8 mouse cellular contexts compared by ENCODE assay signal in genomic region chr7:101896104-101897066, GRCm38 (mm10). TPM values are rescaled to one million over a fixed set of nuclear protein-coding genes. Genes with fewer than 3 reads are reported as not detected.
DNase-seq lines count a peak whose midpoint lies in the region; ATAC-seq and TF ChIP-seq lines count a peak whose summit lies in the region.

No protein-coding gene starts in this region.

- H3K4me3 ChIP-seq in gastrocnemius, adult 2 months, result peak overlapping the region; percentile 83
- peak overlapping the region; percentile 56 for H3K4me3 ChIP-seq in hindbrain, postnatal 0 days (ENCODE audit: low read length)
- H3K4me3 ChIP-seq in left cerebral cortex, adult 2 months, result peak overlapping the region; percentile 72

- H3K36me3 ChIP-seq in hindbrain, postnatal 0 days (ENCODE audit: insufficient read depth, low read length), result no peaks in the 10 kb centered on the region

- H3K27me3 ChIP-seq in hindbrain, postnatal 0 days (ENCODE audit: insufficient read depth, low read length), result no peaks in the 10 kb centered on the region

- no peaks in the 10 kb centered on the region for H3K9me3 ChIP-seq in hindbrain, postnatal 0 days (ENCODE audit: low read length)

- H3K27ac ChIP-seq in gastrocnemius, adult 2 months, result peak overlapping the region; percentile 97
- H3K27ac ChIP-seq in hindbrain, postnatal 0 days, result peak overlapping the region; percentile 92
- H3K27ac ChIP-seq in left cerebral cortex, adult 2 months, result peak overlapping the region; percentile 91

- no peak for TF ChIP-seq CTCF in gastrocnemius, adult 2 months (IDR thresholded peaks at IDR 0.05)
- TF ChIP-seq CTCF in hindbrain, postnatal 0 days (IDR thresholded peaks at IDR 0.05; ENCODE audit: low read depth), result no peak
- TF ChIP-seq CTCF in left cerebral cortex, adult 2 months (IDR thresholded peaks at IDR 0.05), result no peak

- WGBS in hindbrain, postnatal 0 days, result under 1% methylated on average over 57 of the region's 57 CpGs

- DNase-seq in ZHBTc4 (ENCODE audit: low read depth, low spot score), result peak; percentile 99
- DNase-seq in gastrocnemius, adult 2 months, result peak; percentile 97
- DNase-seq in hindbrain, postnatal 0 days (ENCODE audit: low spot score), result peak; percentile 99
- DNase-seq in left cerebral cortex, adult 2 months (ENCODE audit: extremely low spot score in 1 of 2, low spot score in 2 of 2), result peak; percentile 91 to 95
- DNase-seq in right cerebral cortex, adult 2 months (ENCODE audit: low spot score in 2 of 2), result peak; percentile 98 to 99
- peak; percentile 98 for DNase-seq in urinary bladder, postnatal 14 days (ENCODE audit: low spot score)

- H3K4me1 ChIP-seq in hindbrain, postnatal 0 days (ENCODE audit: insufficient read depth, low read length), result no peaks in the 10 kb centered on the region

- peak overlapping the region; percentile 57 for H3K9ac ChIP-seq in hindbrain, postnatal 0 days (replicated peaks; ENCODE audit: low read length)

- peak overlapping the region; percentile 61 for H3K4me2 ChIP-seq in hindbrain, postnatal 0 days (ENCODE audit: low read depth, low read length)

- intact Hi-C loops in gastrocnemius, adult 2 months (cut with DNase I), result loop anchor here (1.0 kb wide), 1 partner anchor 9 kb away; the partner anchor contains the start of gene Lamtor1
- intact Hi-C loops in left cerebral cortex, adult 2 months (cut with DNase I), result loop anchor here (1.0 to 5.0 kb wide), 3 partner anchors 36 to 229 kb away; partner anchors contain the start of gene Lrrc51

- ATAC-seq in common myeloid progenitor, adult 5-6 weeks (replicated peaks; ENCODE audit: low read depth, poor library complexity, severe bottlenecking), result peak; percentile 92
- ATAC-seq in hindbrain, postnatal 0 days, result peak; percentile 98
- ATAC-seq in megakaryocyte, adult 5-6 weeks (ENCODE audit: poor library complexity, severe bottlenecking), result peak; percentile 94

RNA-seq across cellular contexts. Expression of gene Lamtor1, which starts 9.3 kb away (rescaled TPM):
- 66.9 and 67.0 TPM in 2 replicates for total RNA-seq in common myeloid progenitor, adult 5-6 weeks (2017)
- total RNA-seq in gastrocnemius, adult 2 months (2021), result 100 to 1,000 TPM in 1 of 2 experiments, 10 to 100 TPM in 1; 93.2 to 107 TPM
- total RNA-seq in hindbrain, postnatal 0 days (2014; rRNA removed), result 130 and 156 TPM in 2 replicates
- 167 and 181 TPM in 2 replicates for polyA plus RNA-seq in hindbrain, postnatal 0 days (2015; fragmentation: Nextera tagmentation; extraction: Ambion mirVana)
- total RNA-seq in left cerebral cortex, adult 2 months (2021), result 10 to 100 TPM; 87.9 to 90.9 TPM
- total RNA-seq in megakaryocyte, adult 5-6 weeks (2015), result 137 and 160 TPM in 2 replicates
- 127 and 128 TPM in 2 replicates for total RNA-seq in megakaryocyte, adult 5-6 weeks (2017)

RNA-seq across cellular contexts. Expression of gene Tomt, which starts 9.8 kb away (rescaled TPM):
- total RNA-seq in common myeloid progenitor, adult 5-6 weeks (2017), result 0.19 and 0.91 TPM in 2 replicates
- not detected for total RNA-seq in gastrocnemius, adult 2 months (2021)
- 0.52 TPM in 1 of 2 replicates, not detected in the other for total RNA-seq in hindbrain, postnatal 0 days (2014; rRNA removed)
- 0.16 and 0.49 TPM in 2 replicates for polyA plus RNA-seq in hindbrain, postnatal 0 days (2015; fragmentation: Nextera tagmentation; extraction: Ambion mirVana)
- not detected for total RNA-seq in left cerebral cortex, adult 2 months (2021)
- 0.11 TPM in 1 of 2 replicates, not detected in the other for total RNA-seq in megakaryocyte, adult 5-6 weeks (2015)
- 0.07 TPM in 1 of 2 replicates, not detected in the other for total RNA-seq in megakaryocyte, adult 5-6 weeks (2017)

RNA-seq across cellular contexts. Expression of gene Folr1, which starts 25.8 kb away (rescaled TPM):
- total RNA-seq in common myeloid progenitor, adult 5-6 weeks (2017), result not detected in 2 replicates
- 1 to 10 TPM; 2.4 to 2.8 TPM for total RNA-seq in gastrocnemius, adult 2 months (2021)
- total RNA-seq in hindbrain, postnatal 0 days (2014; rRNA removed), result 19.3 and 28.8 TPM in 2 replicates
- 78.5 and 93.8 TPM in 2 replicates for polyA plus RNA-seq in hindbrain, postnatal 0 days (2015; fragmentation: Nextera tagmentation; extraction: Ambion mirVana)
- total RNA-seq in left cerebral cortex, adult 2 months (2021), result 1 to 10 TPM; 1.1 to 1.8 TPM
- 0.62 TPM in 1 of 2 replicates, not detected in the other for total RNA-seq in megakaryocyte, adult 5-6 weeks (2015)
- total RNA-seq in megakaryocyte, adult 5-6 weeks (2017), result 0.62 TPM in 1 of 2 replicates, not detected in the other

RNA-seq across cellular contexts. Expression of gene Anapc15, which starts 32.9 kb away (rescaled TPM):
- 62.0 and 107 TPM in 2 replicates for total RNA-seq in common myeloid progenitor, adult 5-6 weeks (2017)
- 10 to 100 TPM; 17.3 to 26.6 TPM for total RNA-seq in gastrocnemius, adult 2 months (2021)
- total RNA-seq in hindbrain, postnatal 0 days (2014; rRNA removed), result 49.3 and 59.8 TPM in 2 replicates
- polyA plus RNA-seq in hindbrain, postnatal 0 days (2015; fragmentation: Nextera tagmentation; extraction: Ambion mirVana), result 65.1 and 67.3 TPM in 2 replicates
- total RNA-seq in left cerebral cortex, adult 2 months (2021), result 10 to 100 TPM; 31.4 to 32.6 TPM
- 57.1 and 70.8 TPM in 2 replicates for total RNA-seq in megakaryocyte, adult 5-6 weeks (2015)
- total RNA-seq in megakaryocyte, adult 5-6 weeks (2017), result 69.3 and 94.9 TPM in 2 replicates

RNA-seq across cellular contexts. Expression of gene Lrrc51, which starts 37.3 kb away (rescaled TPM):
- total RNA-seq in common myeloid progenitor, adult 5-6 weeks (2017), result 1.7 and 3.9 TPM in 2 replicates
- total RNA-seq in gastrocnemius, adult 2 months (2021), result 1 to 10 TPM; 4.1 to 4.2 TPM
- total RNA-seq in hindbrain, postnatal 0 days (2014; rRNA removed), result 5.2 and 6.5 TPM in 2 replicates
- 9.7 and 12.1 TPM in 2 replicates for polyA plus RNA-seq in hindbrain, postnatal 0 days (2015; fragmentation: Nextera tagmentation; extraction: Ambion mirVana)
- total RNA-seq in left cerebral cortex, adult 2 months (2021), result 1 to 10 TPM; 4.0 to 4.8 TPM
- total RNA-seq in megakaryocyte, adult 5-6 weeks (2015), result 0.82 and 1.1 TPM in 2 replicates
- total RNA-seq in megakaryocyte, adult 5-6 weeks (2017), result 0.70 TPM in 1 of 2 replicates, not detected in the other

Comparison
In these comparisons a context has a peak if more than half of its experiments do, and no peak if none do; other contexts are left out.
1. Peak in every context shown above with its lines: DNase-seq, ATAC-seq, H3K4me3 ChIP-seq and H3K27ac ChIP-seq.